Mouse (Mus musculus): Measurements from ENCODE around the gene Rhoh.

- TF ChIP-seq CHD1 (IDR thresholded peaks at IDR 0.05; ENCODE audit: low read depth, low read length) (no peak), BHLHE40 (IDR thresholded peaks at IDR 0.05; ENCODE audit: low read depth, low read length) (no peak)
These were observed 27.1 kb downstream of the Rhoh start for GRCm38 (mm10) chr5:65888102-65888501.

Measured in CH12.LX (cell line).